Mouse (Mus musculus): ENCODE data around the gene Celf2. TPM values are rescaled to one million over a fixed set of nuclear protein-coding genes. Genes with fewer than 3 reads are reported as not detected.

The Celf2 gene
- polyA plus RNA-seq, 1 experiment from 2014 or later = 51.0 TPM

DNA sequence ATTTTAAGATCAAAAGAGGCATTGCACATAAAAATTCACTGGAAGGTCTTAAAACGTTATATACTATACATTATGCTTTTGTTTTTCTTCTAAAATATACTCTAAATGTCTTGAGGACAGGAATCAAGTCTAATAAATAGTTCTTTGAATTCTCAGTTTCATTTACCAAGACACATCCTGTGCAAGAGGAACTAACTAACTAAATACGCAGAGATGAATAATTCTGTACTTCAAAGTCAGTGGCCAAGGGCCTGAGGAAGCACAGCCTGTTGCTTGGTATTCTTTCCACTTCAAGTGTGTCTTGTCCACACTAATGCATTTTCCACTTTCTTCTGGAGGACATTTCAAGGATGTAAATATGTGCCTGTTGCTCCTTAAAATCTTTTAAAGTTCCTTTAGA is 766.2 kb downstream of the Celf2 start:
- no peaks in the 10 kb centered on the region for H3K36me3 ChIP-seq (ENCODE audit: control insufficient read depth, insufficient read depth, low read length)
- no peak overlapping the region for H3K9ac ChIP-seq (ENCODE audit: low read depth, low read length)
- ATAC-seq (replicated peaks; ENCODE audit: insufficient number of reproducible peaks, low FRiP score, low TSS enrichment) = no peak
- WGBS (ENCODE audit: insufficient replicate concordance) = 81% methylated on average over 2 of the region's 2 CpGs
- H3K4me3 ChIP-seq (ENCODE audit: low read depth, low read length) = no peak overlapping the region
- no peak overlapping the region for H3K27ac ChIP-seq (ENCODE audit: low read depth, low read length)
- H3K4me1 ChIP-seq (ENCODE audit: control insufficient read depth, insufficient read depth, low read length) = no peaks in the 10 kb centered on the region
- H3K27me3 ChIP-seq (ENCODE audit: control insufficient read depth, insufficient read depth, low read length) = no peaks in the 10 kb centered on the region
- no peak overlapping the region for H3K4me2 ChIP-seq
- H3K9me3 ChIP-seq (replicated peaks; ENCODE audit: control insufficient read depth, low read length) = no peaks in the 10 kb centered on the region

GRCm38 (mm10) chr2:6739998-6740668 is 769.2 kb downstream of the Celf2 start:
- H3K4me3 ChIP-seq (ENCODE audit: low read depth, low read length) = no peak overlapping the region
- no peaks in the 10 kb centered on the region for H3K4me1 ChIP-seq (ENCODE audit: control insufficient read depth, insufficient read depth, low read length)
- WGBS (ENCODE audit: insufficient replicate concordance) = 60% methylated on average over 4 of the region's 4 CpGs
- no peak for ATAC-seq (replicated peaks; ENCODE audit: insufficient number of reproducible peaks, low FRiP score, low TSS enrichment)
- H3K9me3 ChIP-seq (replicated peaks; ENCODE audit: control insufficient read depth, low read length) = no peaks in the 10 kb centered on the region
- no peaks in the 10 kb centered on the region for H3K36me3 ChIP-seq (ENCODE audit: control insufficient read depth, insufficient read depth, low read length)
- no peak overlapping the region for H3K9ac ChIP-seq (ENCODE audit: low read depth, low read length)
- no peaks in the 10 kb centered on the region for H3K27me3 ChIP-seq (ENCODE audit: control insufficient read depth, insufficient read depth, low read length)
- no peak overlapping the region for H3K27ac ChIP-seq (ENCODE audit: low read depth, low read length)
- no peak overlapping the region for H3K4me2 ChIP-seq

DNA sequence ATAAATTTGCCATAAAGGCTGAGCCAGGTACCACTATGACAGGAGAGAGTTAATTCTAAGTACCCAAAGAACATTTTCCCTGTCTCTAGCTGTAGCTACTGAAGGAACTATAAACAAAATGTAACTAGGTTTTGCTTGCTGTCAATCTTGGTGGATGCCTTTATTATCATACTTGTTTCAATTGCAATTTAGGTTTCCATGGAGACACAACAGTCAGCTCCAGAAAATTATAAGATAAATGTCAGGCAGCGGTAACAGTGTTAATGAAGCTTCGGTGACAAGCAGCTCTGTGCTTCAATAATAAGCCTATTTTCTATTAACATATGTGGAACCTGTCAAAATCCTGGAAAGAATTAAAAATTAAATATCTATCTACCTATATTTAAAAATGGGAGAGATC is 777.3 kb downstream of the Celf2 start:
- Histone ChIP-seq H3K9ac (ENCODE audit: low read depth, low read length) (no peak overlapping the region), H3K4me3 (ENCODE audit: low read depth, low read length) (no peak overlapping the region), H3K27me3 (ENCODE audit: control insufficient read depth, insufficient read depth, low read length) (no peaks in the 10 kb centered on the region), H3K27ac (ENCODE audit: low read depth, low read length) (no peak overlapping the region), H3K9me3 (replicated peaks; ENCODE audit: control insufficient read depth, low read length) (no peaks in the 10 kb centered on the region), H3K36me3 (ENCODE audit: control insufficient read depth, insufficient read depth, low read length) (no peaks in the 10 kb centered on the region), H3K4me2 (no peak overlapping the region), H3K4me1 (ENCODE audit: control insufficient read depth, insufficient read depth, low read length) (peaks cover 9% of the 10 kb centered on the region)
- ATAC-seq (replicated peaks; ENCODE audit: insufficient number of reproducible peaks, low FRiP score, low TSS enrichment) = no peak
- WGBS (ENCODE audit: insufficient replicate concordance) = 85% methylated on average over 2 of the region's 2 CpGs

GRCm38 (mm10) chr2:6730860-6731259 is 778.5 kb downstream of the Celf2 start:
- H3K27me3 ChIP-seq (ENCODE audit: control insufficient read depth, insufficient read depth, low read length) = no peaks in the 10 kb centered on the region
- peaks cover 9% of the 10 kb centered on the region for H3K4me1 ChIP-seq (ENCODE audit: control insufficient read depth, insufficient read depth, low read length)
- no peaks in the 10 kb centered on the region for H3K9me3 ChIP-seq (replicated peaks; ENCODE audit: control insufficient read depth, low read length)
- WGBS (ENCODE audit: insufficient replicate concordance) = 77% methylated on average over 3 of the region's 3 CpGs
- H3K4me2 ChIP-seq = no peak overlapping the region
- H3K9ac ChIP-seq (ENCODE audit: low read depth, low read length) = no peak overlapping the region
- no peak for ATAC-seq (replicated peaks; ENCODE audit: insufficient number of reproducible peaks, low FRiP score, low TSS enrichment)
- no peak overlapping the region for H3K27ac ChIP-seq (ENCODE audit: low read depth, low read length)
- no peak overlapping the region for H3K4me3 ChIP-seq (ENCODE audit: low read depth, low read length)
- H3K36me3 ChIP-seq (ENCODE audit: control insufficient read depth, insufficient read depth, low read length) = no peaks in the 10 kb centered on the region

DNA sequence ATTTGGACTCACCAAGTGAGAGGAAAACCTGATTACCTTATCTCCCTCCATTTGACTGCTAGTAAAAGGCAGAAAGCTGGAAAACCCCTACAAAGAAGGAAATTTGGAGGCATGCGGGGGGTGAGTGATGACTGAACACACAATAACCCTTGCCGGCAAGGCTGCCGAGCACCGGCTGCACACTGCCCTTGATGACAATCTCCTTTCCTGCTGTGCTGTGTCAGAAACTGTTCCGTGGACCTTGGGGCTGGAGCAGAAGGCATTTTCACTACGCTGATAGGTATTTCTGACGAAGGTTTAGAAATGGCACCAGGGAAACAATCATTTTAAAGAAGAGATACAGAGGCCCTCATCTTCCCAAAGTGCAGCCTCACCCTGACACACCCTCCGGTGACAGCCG is 779.4 kb downstream of the Celf2 start:
- Histone ChIP-seq H3K9ac (ENCODE audit: low read depth, low read length) (no peak overlapping the region), H3K4me2 (0 out of 2 replicates have a peak overlapping the region, but pooled peaks have one; percentile 14), H3K27me3 (ENCODE audit: control insufficient read depth, insufficient read depth, low read length) (no peaks in the 10 kb centered on the region), H3K4me1 (ENCODE audit: control insufficient read depth, insufficient read depth, low read length) (peaks cover 9% of the 10 kb centered on the region), H3K36me3 (ENCODE audit: control insufficient read depth, insufficient read depth, low read length) (no peaks in the 10 kb centered on the region), H3K9me3 (replicated peaks; ENCODE audit: control insufficient read depth, low read length) (no peaks in the 10 kb centered on the region), H3K27ac (ENCODE audit: low read depth, low read length) (no peak overlapping the region), H3K4me3 (ENCODE audit: low read depth, low read length) (no peak overlapping the region)
- ATAC-seq (replicated peaks; ENCODE audit: insufficient number of reproducible peaks, low FRiP score, low TSS enrichment) = no peak
- WGBS (ENCODE audit: insufficient replicate concordance) = 32% methylated on average over 9 of the region's 9 CpGs

GRCm38 (mm10) chr2:6728840-6729252 is 780.5 kb downstream of the Celf2 start:
- no peak overlapping the region for H3K4me2 ChIP-seq
- H3K4me1 ChIP-seq (ENCODE audit: control insufficient read depth, insufficient read depth, low read length) = peaks cover 9% of the 10 kb centered on the region
- peak; percentile 63; the same call in 1 of the 2 replicates for ATAC-seq (replicated peaks; ENCODE audit: insufficient number of reproducible peaks, low FRiP score, low TSS enrichment)
- no peak overlapping the region for H3K9ac ChIP-seq (ENCODE audit: low read depth, low read length)
- no peaks in the 10 kb centered on the region for H3K36me3 ChIP-seq (ENCODE audit: control insufficient read depth, insufficient read depth, low read length)
- no peak overlapping the region for H3K27ac ChIP-seq (ENCODE audit: low read depth, low read length)
- H3K4me3 ChIP-seq (ENCODE audit: low read depth, low read length) = no peak overlapping the region
- WGBS (ENCODE audit: insufficient replicate concordance) = 80% methylated on average over 2 of the region's 2 CpGs
- no peaks in the 10 kb centered on the region for H3K9me3 ChIP-seq (replicated peaks; ENCODE audit: control insufficient read depth, low read length)
- H3K27me3 ChIP-seq (ENCODE audit: control insufficient read depth, insufficient read depth, low read length) = no peaks in the 10 kb centered on the region

GRCm38 (mm10) chr2:6727366-6727765 is 782.0 kb downstream of the Celf2 start:
- no peaks in the 10 kb centered on the region for H3K36me3 ChIP-seq (ENCODE audit: control insufficient read depth, insufficient read depth, low read length)
- no peak overlapping the region for H3K4me3 ChIP-seq (ENCODE audit: low read depth, low read length)
- no peak overlapping the region for H3K4me2 ChIP-seq
- ATAC-seq (replicated peaks; ENCODE audit: insufficient number of reproducible peaks, low FRiP score, low TSS enrichment) = no peak
- WGBS (ENCODE audit: insufficient replicate concordance) = 86% methylated on average over 5 of the region's 5 CpGs
- H3K27ac ChIP-seq (ENCODE audit: low read depth, low read length) = no peak overlapping the region
- H3K27me3 ChIP-seq (ENCODE audit: control insufficient read depth, insufficient read depth, low read length) = no peaks in the 10 kb centered on the region
- no peak overlapping the region for H3K9ac ChIP-seq (ENCODE audit: low read depth, low read length)
- peaks cover 11% of the 10 kb centered on the region for H3K4me1 ChIP-seq (ENCODE audit: control insufficient read depth, insufficient read depth, low read length)
- H3K9me3 ChIP-seq (replicated peaks; ENCODE audit: control insufficient read depth, low read length) = no peaks in the 10 kb centered on the region

GRCm38 (mm10) chr2:6726071-6726470 is 783.3 kb downstream of the Celf2 start:
- ATAC-seq (replicated peaks; ENCODE audit: insufficient number of reproducible peaks, low FRiP score, low TSS enrichment) = no peak
- Histone ChIP-seq H3K4me3 (ENCODE audit: low read depth, low read length) (no peak overlapping the region), H3K36me3 (ENCODE audit: control insufficient read depth, insufficient read depth, low read length) (no peaks in the 10 kb centered on the region), H3K27me3 (ENCODE audit: control insufficient read depth, insufficient read depth, low read length) (no peaks in the 10 kb centered on the region), H3K4me2 (no peak overlapping the region), H3K4me1 (ENCODE audit: control insufficient read depth, insufficient read depth, low read length) (peaks cover 24% of the 10 kb centered on the region), H3K9me3 (replicated peaks; ENCODE audit: control insufficient read depth, low read length) (no peaks in the 10 kb centered on the region), H3K27ac (ENCODE audit: low read depth, low read length) (no peak overlapping the region), H3K9ac (ENCODE audit: low read depth, low read length) (no peak overlapping the region)
- 68% methylated on average over 8 of the region's 8 CpGs for WGBS (ENCODE audit: insufficient replicate concordance)

GRCm38 (mm10) chr2:6723602-6724001 is 785.8 kb downstream of the Celf2 start:
- no peaks in the 10 kb centered on the region for H3K36me3 ChIP-seq (ENCODE audit: control insufficient read depth, insufficient read depth, low read length)
- H3K4me2 ChIP-seq = no peak overlapping the region
- WGBS (ENCODE audit: insufficient replicate concordance) = 71% methylated on average over 2 of the region's 2 CpGs
- no peaks in the 10 kb centered on the region for H3K9me3 ChIP-seq (replicated peaks; ENCODE audit: control insufficient read depth, low read length)
- H3K4me1 ChIP-seq (ENCODE audit: control insufficient read depth, insufficient read depth, low read length) = peaks cover 20% of the 10 kb centered on the region
- no peak overlapping the region for H3K9ac ChIP-seq (ENCODE audit: low read depth, low read length)
- H3K27ac ChIP-seq (ENCODE audit: low read depth, low read length) = no peak overlapping the region
- no peak for ATAC-seq (replicated peaks; ENCODE audit: insufficient number of reproducible peaks, low FRiP score, low TSS enrichment)
- H3K27me3 ChIP-seq (ENCODE audit: control insufficient read depth, insufficient read depth, low read length) = no peaks in the 10 kb centered on the region
- H3K4me3 ChIP-seq (ENCODE audit: low read depth, low read length) = no peak overlapping the region
